Mouse (Mus musculus) embryonic facial prominence, embryonic 14.5 days (tissue): ENCODE data around the gene Tma7. TPM values are rescaled to one million over a fixed set of nuclear protein-coding genes. Genes with fewer than 3 reads are reported as not detected.

Source experiments
- ATAC-seq: fragments of 200-750 bp; cut with Nextera tagmentation; 2 replicates; pipeline ENCODE4 v1.8.0; 2017; ENCODE audit warnings: low read depth, moderate number of reproducible peaks, moderate TSS enrichment
- DNase-seq: peaks from one replicate; pipeline ENCODE4 v3.0.0-alpha.2; 2015; ENCODE audit warnings: low spot score
- H3K27ac ChIP-seq: fragments of 300-500 bp; sonication (generic); replicated peaks from 2 replicates; pipeline ENCODE4 v1.5.1; 2014; ENCODE audit warnings: low read depth, mild to moderate bottlenecking, low read length, moderate library complexity
- H3K27me3 ChIP-seq: fragments of 300-500 bp; sonication (generic); replicated peaks from 2 replicates; pipeline ENCODE4 v1.6.1; 2014; ENCODE audit warnings: low read length; ENCODE audit not compliant: control insufficient read depth, insufficient read depth
- H3K36me3 ChIP-seq: fragments of 300-500 bp; sonication (generic); 2 replicates; pipeline ENCODE4 v1.6.1; 2014; ENCODE audit warnings: low read length, mixed read lengths; ENCODE audit not compliant: control insufficient read depth, insufficient read depth
- H3K4me1 ChIP-seq: fragments of 300-500 bp; sonication (generic); 2 replicates; pipeline ENCODE4 v1.6.1; 2014; ENCODE audit warnings: antibody characterized with exemption, low read length; ENCODE audit not compliant: control insufficient read depth, insufficient read depth
- H3K4me2 ChIP-seq: fragments of 300-500 bp; sonication (generic); 2 replicates; pipeline ENCODE4 v1.6.1; 2014; ENCODE audit warnings: low read depth, mild to moderate bottlenecking, low read length, moderate library complexity, mixed read lengths
- H3K4me3 ChIP-seq: fragments of 300-500 bp; sonication (generic); 2 replicates; pipeline ENCODE4 v1.5.1; 2014; ENCODE audit warnings: low read depth, mild to moderate bottlenecking, low read length
- H3K9ac ChIP-seq: fragments of 300-500 bp; sonication (generic); 2 replicates; pipeline ENCODE4 v1.6.1; 2014; ENCODE audit warnings: low read depth, mild to moderate bottlenecking, low read length, moderate library complexity, mixed read lengths
- H3K9me3 ChIP-seq: fragments of 300-500 bp; sonication (generic); 2 replicates; pipeline ENCODE4 v1.6.1; 2016; ENCODE audit warnings: low read length; ENCODE audit not compliant: control insufficient read depth
- WGBS: fragments of 180-500 bp; shearing (Covaris S2); extraction: QIAGEN DNeasy Blood & Tissue Kit; methylation state at CpG from one replicate; pipeline ENCODE4 v1.1.7; 2014; 5-methylcytosine and 5-hydroxymethylcytosine counted together
- polyA plus RNA-seq: library from polyadenylated mRNA; unstranded; fragments of >200 nt; fragmentation: Nextera tagmentation; extraction: Ambion mirVana; gene quantifications from 2 replicates; pipeline ENCODE4 v1.2.1, GENCODE M21; 2014

Gene Tma7
- polyA plus RNA-seq, 1 experiment from 2014 or later: 655 TPM

- Histone ChIP-seq H3K4me1 (no peaks in the 10 kb centered on the region), H3K27me3 (no peaks in the 10 kb centered on the region), H3K9me3 (no peaks in the 10 kb centered on the region), H3K4me3 (no peak overlapping the region), H3K9ac (no peak overlapping the region), H3K36me3 (peaks cover 14% of the 10 kb centered on the region; the same call in 1 of the 2 replicates), H3K4me2 (no peak overlapping the region), H3K27ac (no peak overlapping the region)
- DNase-seq (no peak), ATAC-seq (no peak)
- 74% methylated on average over 8 of the region's 8 CpGs for WGBS
Measured at GRCm38 (mm10) chr9:109027521-109027920, 54.9 kb downstream of the Tma7 start.

Other genes with a start within 250 kb of the Tma7 start
- gene Slc26a6, start 229.3 kb downstream of the Tma7 start, polyA plus RNA-seq: 14.3 and 15.4 TPM in 2 replicates
- not detected in 2 replicates for gene Tmem89, start 168.0 kb downstream of the Tma7 start, polyA plus RNA-seq
- 454 and 456 TPM in 2 replicates for gene Uqcrc1, start 146.0 kb downstream of the Tma7 start, polyA plus RNA-seq
- 17.4 and 22.0 TPM in 2 replicates for gene Col7a1, start 129.0 kb downstream of the Tma7 start, polyA plus RNA-seq
- gene Ucn2, start 96.6 kb downstream of the Tma7 start, polyA plus RNA-seq: 0.64 and 1.3 TPM in 2 replicates
- gene Pfkfb4, start 90.8 kb downstream of the Tma7 start, polyA plus RNA-seq: 7.4 TPM in 2 replicates
- gene Shisa5, start 44.0 kb downstream of the Tma7 start, polyA plus RNA-seq: 81.7 and 90.0 TPM in 2 replicates
- gene Trex1, start 22.9 kb downstream of the Tma7 start, polyA plus RNA-seq: 15.5 and 17.6 TPM in 2 replicates
- 19.5 and 25.0 TPM in 2 replicates for gene Atrip, start 8.5 kb downstream of the Tma7 start, polyA plus RNA-seq
- 11.4 and 11.6 TPM in 2 replicates for gene Ccdc51, start 94 bp downstream of the Tma7 start, polyA plus RNA-seq
- 9.1 and 9.7 TPM in 2 replicates for gene Plxnb1, start 12.8 kb upstream of the Tma7 start, polyA plus RNA-seq
- not detected in 2 replicates for gene Fbxw21, start 79.5 kb upstream of the Tma7 start, polyA plus RNA-seq
- gene Fbxw13, start 113.4 kb upstream of the Tma7 start, polyA plus RNA-seq: not detected in 2 replicates
- not detected in 2 replicates for gene Fbxw20, start 152.2 kb upstream of the Tma7 start, polyA plus RNA-seq
- not detected in 2 replicates for gene Fbxw14, start 205.1 kb upstream of the Tma7 start, polyA plus RNA-seq